8 mouse cellular contexts compared by ENCODE assay signal in the genomic region with DNA sequence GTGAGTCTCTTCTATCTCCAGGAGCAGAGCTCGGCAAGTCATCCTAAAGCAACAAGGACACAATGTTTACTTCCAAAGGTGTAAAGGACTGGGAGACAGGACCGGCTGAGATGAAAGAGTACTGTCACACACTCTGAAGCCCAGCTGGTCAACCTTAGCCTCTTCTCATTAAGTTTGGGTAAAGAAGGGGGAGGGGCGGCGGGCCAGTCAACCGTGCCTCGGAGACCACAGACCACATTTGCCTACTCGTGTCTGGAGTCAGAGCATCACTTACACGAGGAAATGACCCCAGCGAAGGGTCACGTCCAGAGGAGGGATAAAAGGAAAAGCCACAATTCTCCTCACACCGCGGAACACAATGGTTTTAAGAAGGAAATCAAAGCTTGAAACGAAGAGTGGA. TPM values are rescaled to one million over a fixed set of nuclear protein-coding genes. Genes with fewer than 3 reads are reported as not detected.
DNase-seq lines count a peak whose midpoint lies in the region; ATAC-seq and TF ChIP-seq lines count a peak whose summit lies in the region.

No protein-coding gene starts in this region.

- no peaks in the 10 kb centered on the region for H3K36me3 ChIP-seq in forebrain, embryonic 14.5 days (ENCODE audit: control insufficient read depth, insufficient read depth, low read length)
- no peaks in the 10 kb centered on the region for H3K36me3 ChIP-seq in liver, embryonic 16.5 days (ENCODE audit: control insufficient read depth, insufficient read depth)
- no peaks in the 10 kb centered on the region for H3K36me3 ChIP-seq in stomach, embryonic 16.5 days (ENCODE audit: control insufficient read depth, insufficient read depth, low read length)

- H3K9ac ChIP-seq in forebrain, embryonic 14.5 days (ENCODE audit: low read length): peak overlapping the region; percentile 84
- peak overlapping the region; percentile 76; the same call in 1 of the 2 replicates for H3K9ac ChIP-seq in liver, embryonic 16.5 days (ENCODE audit: low read depth, low read length)
- H3K9ac ChIP-seq in stomach, embryonic 16.5 days (ENCODE audit: low read length): peak overlapping the region; percentile 92

- no peak for ATAC-seq in forebrain, embryonic 14.5 days
- ATAC-seq in liver, embryonic 16.5 days (ENCODE audit: low read depth): no peak
- no peak for ATAC-seq in stomach, embryonic 16.5 days (ENCODE audit: insufficient read depth, low FRiP score)

- H3K27me3 ChIP-seq in cerebellum, adult 2 months (ENCODE audit: control insufficient read depth, insufficient read depth, low read length): peaks cover 3% of the 10 kb centered on the region; the same call in 1 of the 2 replicates
- no peaks in the 10 kb centered on the region for H3K27me3 ChIP-seq in forebrain, embryonic 14.5 days (replicated peaks; ENCODE audit: control insufficient read depth, insufficient read depth, low read length)
- H3K27me3 ChIP-seq in liver, embryonic 16.5 days (ENCODE audit: control insufficient read depth, insufficient read depth, low read depth, low read length): peaks cover 32% of the 10 kb centered on the region
- no peaks in the 10 kb centered on the region for H3K27me3 ChIP-seq in stomach, embryonic 16.5 days (ENCODE audit: control insufficient read depth, insufficient read depth, low read length)

- H3K27ac ChIP-seq in cerebellum, adult 2 months (ENCODE audit: insufficient read depth, low read length): no peak overlapping the region
- no peak overlapping the region for H3K27ac ChIP-seq in forebrain, embryonic 14.5 days (ENCODE audit: low read depth, low read length)
- H3K27ac ChIP-seq in liver, embryonic 16.5 days (ENCODE audit: low read length): no peak overlapping the region
- H3K27ac ChIP-seq in stomach, embryonic 16.5 days (ENCODE audit: low read length): peak overlapping the region; percentile 88

- H3K4me1 ChIP-seq in cerebellum, adult 2 months (ENCODE audit: control insufficient read depth, insufficient read depth, low read length): no peaks in the 10 kb centered on the region
- peaks cover 15% of the 10 kb centered on the region for H3K4me1 ChIP-seq in forebrain, embryonic 14.5 days (ENCODE audit: control insufficient read depth, insufficient read depth, low read length)
- H3K4me1 ChIP-seq in liver, embryonic 16.5 days (ENCODE audit: control insufficient read depth, low read depth, low read length): peaks cover 30% of the 10 kb centered on the region
- H3K4me1 ChIP-seq in stomach, embryonic 16.5 days (ENCODE audit: control insufficient read depth, insufficient read depth, low read length): peaks cover 43% of the 10 kb centered on the region

- WGBS in cerebellum, adult 2 months: 3% methylated on average over 13 of the region's 13 CpGs
- WGBS in forebrain, embryonic 14.5 days: under 1% methylated on average over 13 of the region's 13 CpGs
- WGBS in liver, embryonic 16.5 days (ENCODE audit: insufficient replicate concordance): 3% methylated on average over 13 of the region's 13 CpGs
- WGBS in stomach, embryonic 16.5 days: 3% methylated on average over 13 of the region's 13 CpGs

- DNase-seq in cerebellum, adult 2 months: no peak
- no peak for DNase-seq in cerebellum, adult 11-12 months
- peak; percentile 69 for DNase-seq in A20 (ENCODE audit: low read depth, low spot score)
- DNase-seq in forebrain, embryonic 14.5 days (ENCODE audit: low spot score): no peak
- DNase-seq in spleen, adult 12 weeks (ENCODE audit: low spot score): no peak
- DNase-seq in layer of hippocampus, adult 8-10 months (ENCODE audit: low spot score in 2 of 2): no peak

- TF ChIP-seq POLR2A in cerebellum, adult 2 months (IDR thresholded peaks at IDR 0.05; ENCODE audit: borderline replicate concordance, insufficient read depth, low read length): no peak

- H3K4me2 ChIP-seq in forebrain, embryonic 14.5 days (ENCODE audit: low read length): peak overlapping the region; percentile 94
- peak overlapping the region; percentile 87 for H3K4me2 ChIP-seq in liver, embryonic 16.5 days (ENCODE audit: low read depth, low read length)
- peak overlapping the region; percentile 96 for H3K4me2 ChIP-seq in stomach, embryonic 16.5 days (ENCODE audit: low read depth, low read length)

- no peak for TF ChIP-seq CTCF in cerebellum, adult 2 months (IDR thresholded peaks at IDR 0.05; ENCODE audit: borderline replicate concordance, insufficient read depth, low read depth, low read length)

- no peaks in the 10 kb centered on the region for H3K9me3 ChIP-seq in forebrain, embryonic 14.5 days (replicated peaks; ENCODE audit: control insufficient read depth, low read length)
- no peaks in the 10 kb centered on the region for H3K9me3 ChIP-seq in liver, embryonic 16.5 days (replicated peaks; ENCODE audit: control insufficient read depth, low read length)
- no peaks in the 10 kb centered on the region for H3K9me3 ChIP-seq in stomach, embryonic 16.5 days (replicated peaks; ENCODE audit: control insufficient read depth, low read length)

- H3K4me3 ChIP-seq in cerebellum, adult 2 months (replicated peaks; ENCODE audit: insufficient read depth, low read depth, low read length): peak overlapping the region; percentile 23
- peak overlapping the region; percentile 69 for H3K4me3 ChIP-seq in forebrain, embryonic 14.5 days (ENCODE audit: low read depth, low read length)
- H3K4me3 ChIP-seq in liver, embryonic 16.5 days (ENCODE audit: low read depth, low read length): peak overlapping the region; percentile 70
- H3K4me3 ChIP-seq in stomach, embryonic 16.5 days (replicated peaks; ENCODE audit: low read length): peak overlapping the region; percentile 80

RNA-seq across cellular contexts. Expression of gene Sh3pxd2a, which starts 1.0 kb away (rescaled TPM):
- 7.3 and 7.9 TPM in 2 replicates for polyA plus RNA-seq in cerebellum, adult 2 months (2012; rRNA removed)
- polyA plus RNA-seq in forebrain, embryonic 14.5 days (2014; fragmentation: Nextera tagmentation; extraction: Ambion mirVana): 3.0 and 3.4 TPM in 2 replicates
- polyA plus RNA-seq in liver, embryonic 16.5 days (2015; fragmentation: Nextera tagmentation; extraction: Ambion mirVana): 0.64 and 0.65 TPM in 2 replicates
- 6.3 and 6.6 TPM in 2 replicates for polyA plus RNA-seq in stomach, embryonic 16.5 days (2015; fragmentation: Nextera tagmentation; extraction: Ambion mirVana)
- 10 to 100 TPM; 31.8 to 34.5 (median 32.9) TPM for total RNA-seq in layer of hippocampus, adult 8-10 months (2022)

Comparison
In these comparisons a context has a peak if more than half of its experiments do, and no peak if none do; other contexts are left out.
1. H3K4me3 ChIP-seq: peak in every context shown above with its lines; median percentile 80 in stomach, embryonic 16.5 days; 70 in liver, embryonic 16.5 days; 69 in forebrain, embryonic 14.5 days; 23 in cerebellum, adult 2 months.